Mouse (Mus musculus): ENCODE data around the gene Fgfr2. TPM values are rescaled to one million over a fixed set of nuclear protein-coding genes. Genes with fewer than 3 reads are reported as not detected.

Gene Fgfr2
- polyA plus RNA-seq, 1 experiment = 3.0 TPM

DNA sequence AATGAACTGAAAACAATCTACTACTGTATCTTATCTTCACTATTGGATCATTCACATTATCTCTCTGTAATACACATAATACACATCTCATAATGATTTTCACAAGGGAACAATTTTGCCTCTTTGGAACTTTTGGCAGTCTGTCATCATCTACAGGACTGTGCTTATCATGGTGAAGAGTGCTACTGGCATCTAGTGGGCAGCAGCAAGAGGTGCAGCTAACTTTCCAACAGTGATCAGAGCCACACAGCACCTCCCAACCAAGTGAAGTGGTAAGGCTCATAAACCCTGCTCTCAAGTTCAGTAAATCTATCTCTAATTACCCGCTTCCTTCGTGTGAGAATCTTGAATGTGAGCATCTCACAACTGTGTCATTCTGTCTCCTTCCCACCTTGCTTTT lies 2647.2 kb downstream of the Fgfr2 start:
- Histone ChIP-seq H3K27ac (ENCODE audit: control insufficient read depth, insufficient read depth, low read depth, low read length) (no peak overlapping the region), H3K27me3 (ENCODE audit: control insufficient read depth, insufficient read depth, low read length) (no peaks in the 10 kb centered on the region), H3K4me1 (ENCODE audit: control insufficient read depth, insufficient read depth, low read length) (no peaks in the 10 kb centered on the region), H3K4me3 (ENCODE audit: control insufficient read depth, low read depth, low read length) (no peak overlapping the region), H3K36me3 (ENCODE audit: control insufficient read depth, insufficient read depth, low read length) (no peaks in the 10 kb centered on the region; the same call in 1 of the 2 replicates)
- peak; percentile 62; the same call in 1 of the 2 replicates for TF ChIP-seq CTCF (IDR thresholded peaks at IDR 0.05; ENCODE audit: control insufficient read depth, insufficient read depth, insufficient replicate concordance, low read depth, low read length)
- no peak for TF ChIP-seq POLR2A (IDR thresholded peaks at IDR 0.05; ENCODE audit: control insufficient read depth, low read depth, low read length)

DNA sequence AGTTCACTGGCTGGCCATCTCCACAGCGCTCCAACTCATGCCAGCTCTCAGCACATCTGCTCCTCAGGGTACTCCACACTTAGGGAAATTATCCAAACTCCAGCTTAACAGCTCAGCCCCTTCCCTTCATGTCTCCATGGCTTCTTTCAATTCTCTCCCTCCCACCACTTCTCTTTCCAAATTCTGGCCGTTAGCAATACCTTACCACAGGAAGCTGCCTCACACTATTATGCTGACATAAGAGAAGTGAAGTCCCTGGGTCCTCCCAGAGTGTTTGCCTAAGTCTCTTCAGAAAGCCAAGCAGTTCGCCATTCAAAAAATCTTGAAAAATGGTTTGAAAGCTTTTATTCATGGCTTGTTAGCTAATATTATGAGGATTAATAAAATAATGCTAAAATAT lies 2649.3 kb downstream of the Fgfr2 start:
- H3K4me3 ChIP-seq (ENCODE audit: control insufficient read depth, low read depth, low read length) = no peak overlapping the region
- no peaks in the 10 kb centered on the region for H3K27me3 ChIP-seq (ENCODE audit: control insufficient read depth, insufficient read depth, low read length)
- H3K27ac ChIP-seq (ENCODE audit: control insufficient read depth, insufficient read depth, low read depth, low read length) = no peak overlapping the region
- H3K36me3 ChIP-seq (ENCODE audit: control insufficient read depth, insufficient read depth, low read length) = no peaks in the 10 kb centered on the region
- no peak for TF ChIP-seq POLR2A (IDR thresholded peaks at IDR 0.05; ENCODE audit: control insufficient read depth, low read depth, low read length)
- no peak for TF ChIP-seq CTCF (IDR thresholded peaks at IDR 0.05; ENCODE audit: control insufficient read depth, insufficient read depth, insufficient replicate concordance, low read depth, low read length)
- H3K4me1 ChIP-seq (ENCODE audit: control insufficient read depth, insufficient read depth, low read length) = no peaks in the 10 kb centered on the region

DNA sequence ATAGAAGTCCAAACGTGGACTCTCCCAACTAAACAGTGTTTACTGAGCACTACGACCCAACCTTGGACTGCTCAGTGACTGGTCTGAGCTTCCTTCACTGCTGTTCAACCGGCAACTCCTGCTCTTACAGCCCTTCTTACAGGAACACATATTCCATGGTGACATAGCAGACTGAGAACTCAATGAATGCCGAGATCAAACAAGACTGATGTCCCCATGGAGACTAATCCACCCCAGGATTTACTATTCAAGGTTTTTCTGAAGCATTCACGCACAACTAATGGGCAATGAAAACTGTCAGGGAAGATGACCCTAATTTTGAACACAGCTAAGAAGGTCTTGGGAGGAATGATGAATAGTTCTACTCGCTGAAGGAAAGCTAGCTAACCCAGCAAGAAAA lies 2650.5 kb downstream of the Fgfr2 start:
- TF ChIP-seq POLR2A (IDR thresholded peaks at IDR 0.05; ENCODE audit: control insufficient read depth, low read depth, low read length) (no peak), CTCF (IDR thresholded peaks at IDR 0.05; ENCODE audit: control insufficient read depth, insufficient read depth, insufficient replicate concordance, low read depth, low read length) (no peak)
- Histone ChIP-seq H3K27me3 (ENCODE audit: control insufficient read depth, insufficient read depth, low read length) (no peaks in the 10 kb centered on the region), H3K36me3 (ENCODE audit: control insufficient read depth, insufficient read depth, low read length) (no peaks in the 10 kb centered on the region), H3K4me1 (ENCODE audit: control insufficient read depth, insufficient read depth, low read length) (no peaks in the 10 kb centered on the region), H3K4me3 (ENCODE audit: control insufficient read depth, low read depth, low read length) (no peak overlapping the region), H3K27ac (ENCODE audit: control insufficient read depth, insufficient read depth, low read depth, low read length) (no peak overlapping the region)

DNA sequence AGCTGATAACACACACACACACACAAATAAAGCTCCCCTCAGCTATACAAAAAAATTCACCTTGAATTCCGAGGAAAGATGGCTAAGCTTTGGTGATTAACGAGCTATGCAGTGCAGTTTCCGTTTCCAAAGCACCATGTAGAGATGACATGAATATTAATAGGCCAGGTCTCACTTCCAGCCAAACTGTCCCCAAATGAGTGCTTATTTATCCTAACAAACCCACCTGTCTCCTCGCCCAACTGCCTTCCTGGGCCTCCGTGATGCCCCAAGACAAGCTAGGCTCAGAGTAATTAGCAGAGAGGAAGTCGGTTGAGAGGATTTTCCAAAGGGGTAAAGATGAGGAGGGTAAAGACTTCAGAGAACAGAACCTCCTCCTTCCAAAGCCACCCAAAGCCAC lies 2652.1 kb downstream of the Fgfr2 start:
- no peak overlapping the region for H3K27ac ChIP-seq (ENCODE audit: control insufficient read depth, insufficient read depth, low read depth, low read length)
- no peaks in the 10 kb centered on the region for H3K4me1 ChIP-seq (ENCODE audit: control insufficient read depth, insufficient read depth, low read length)
- H3K27me3 ChIP-seq (ENCODE audit: control insufficient read depth, insufficient read depth, low read length) = no peaks in the 10 kb centered on the region
- H3K4me3 ChIP-seq (ENCODE audit: control insufficient read depth, low read depth, low read length) = no peak overlapping the region
- no peaks in the 10 kb centered on the region for H3K36me3 ChIP-seq (ENCODE audit: control insufficient read depth, insufficient read depth, low read length)
- TF ChIP-seq POLR2A (IDR thresholded peaks at IDR 0.05; ENCODE audit: control insufficient read depth, low read depth, low read length) (no peak), CTCF (IDR thresholded peaks at IDR 0.05; ENCODE audit: control insufficient read depth, insufficient read depth, insufficient replicate concordance, low read depth, low read length) (no peak)

DNA sequence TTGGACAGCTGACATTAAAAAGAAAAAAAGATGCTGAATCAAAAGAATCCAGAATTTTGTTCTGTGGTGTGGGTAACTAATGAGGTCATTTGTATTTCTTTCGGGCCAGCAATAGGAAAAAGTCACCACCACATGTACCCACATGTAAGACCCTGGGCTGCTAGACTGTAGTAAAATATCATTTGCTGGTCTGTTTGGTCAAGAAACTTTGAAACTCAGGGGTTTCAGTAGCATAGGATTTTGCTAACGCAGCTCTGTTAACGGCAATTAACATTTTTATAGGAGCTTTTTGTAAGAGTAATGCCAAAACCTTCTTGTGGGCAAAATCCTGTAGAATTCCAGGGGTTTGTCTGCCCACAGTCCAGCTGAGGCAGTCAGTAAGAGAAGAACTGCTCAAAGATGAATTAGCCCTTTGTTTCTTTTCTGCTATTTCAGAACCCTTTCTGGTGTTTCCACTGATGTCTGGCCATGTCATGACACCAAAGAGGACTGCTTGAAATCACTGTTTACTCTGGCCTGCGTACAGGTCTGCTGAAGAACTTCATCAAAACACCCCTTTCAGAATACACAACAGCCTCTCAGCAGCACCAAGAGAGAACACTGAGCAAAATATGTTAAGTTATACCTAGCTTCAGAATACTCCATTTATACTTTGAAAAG lies 2667.4 kb downstream of the Fgfr2 start:
- no peaks in the 10 kb centered on the region for H3K36me3 ChIP-seq (ENCODE audit: control insufficient read depth, insufficient read depth, low read length)
- H3K27ac ChIP-seq (ENCODE audit: control insufficient read depth, insufficient read depth, low read depth, low read length) = no peak overlapping the region

DNA sequence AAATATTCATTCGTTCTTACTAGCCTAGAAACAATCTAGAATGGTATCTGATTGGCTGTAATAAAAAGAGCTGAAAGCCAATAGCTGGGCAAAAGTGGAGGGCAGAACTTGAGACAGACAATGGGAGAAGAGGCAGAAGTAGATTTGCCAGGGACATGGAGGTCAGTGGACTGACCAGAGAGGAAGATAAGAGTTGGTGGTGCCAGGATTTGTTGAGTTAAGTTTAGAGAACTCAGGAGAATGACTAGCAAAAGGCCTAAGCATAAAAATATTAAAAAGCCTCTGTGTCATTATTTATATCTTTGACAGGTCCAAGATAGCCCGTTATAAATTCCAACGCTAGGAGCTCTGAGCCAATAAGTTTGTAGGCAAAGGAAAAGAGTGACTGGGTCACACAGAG lies 2668.9 kb downstream of the Fgfr2 start:
- Histone ChIP-seq H3K4me1 (ENCODE audit: control insufficient read depth, insufficient read depth, low read length) (no peaks in the 10 kb centered on the region), H3K27me3 (ENCODE audit: control insufficient read depth, insufficient read depth, low read length) (no peaks in the 10 kb centered on the region), H3K4me3 (ENCODE audit: control insufficient read depth, low read depth, low read length) (no peak overlapping the region), H3K27ac (ENCODE audit: control insufficient read depth, insufficient read depth, low read depth, low read length) (no peak overlapping the region), H3K36me3 (ENCODE audit: control insufficient read depth, insufficient read depth, low read length) (0 out of 2 replicates have a peak, but pooled peaks cover 1% of the 10 kb centered on the region)
- no peak for TF ChIP-seq CTCF (IDR thresholded peaks at IDR 0.05; ENCODE audit: control insufficient read depth, insufficient read depth, insufficient replicate concordance, low read depth, low read length)
- no peak for TF ChIP-seq POLR2A (IDR thresholded peaks at IDR 0.05; ENCODE audit: control insufficient read depth, low read depth, low read length)

More for the DNA sequence above, 2667.4 kb downstream of the Fgfr2 start:
- no peak overlapping the region for H3K4me3 ChIP-seq (ENCODE audit: control insufficient read depth, low read depth, low read length)
- no peak for TF ChIP-seq POLR2A (IDR thresholded peaks at IDR 0.05; ENCODE audit: control insufficient read depth, low read depth, low read length)
- no peak for TF ChIP-seq CTCF (IDR thresholded peaks at IDR 0.05; ENCODE audit: control insufficient read depth, insufficient read depth, insufficient replicate concordance, low read depth, low read length)
- H3K4me1 ChIP-seq (ENCODE audit: control insufficient read depth, insufficient read depth, low read length) = no peaks in the 10 kb centered on the region
- no peaks in the 10 kb centered on the region for H3K27me3 ChIP-seq (ENCODE audit: control insufficient read depth, insufficient read depth, low read length)

DNA sequence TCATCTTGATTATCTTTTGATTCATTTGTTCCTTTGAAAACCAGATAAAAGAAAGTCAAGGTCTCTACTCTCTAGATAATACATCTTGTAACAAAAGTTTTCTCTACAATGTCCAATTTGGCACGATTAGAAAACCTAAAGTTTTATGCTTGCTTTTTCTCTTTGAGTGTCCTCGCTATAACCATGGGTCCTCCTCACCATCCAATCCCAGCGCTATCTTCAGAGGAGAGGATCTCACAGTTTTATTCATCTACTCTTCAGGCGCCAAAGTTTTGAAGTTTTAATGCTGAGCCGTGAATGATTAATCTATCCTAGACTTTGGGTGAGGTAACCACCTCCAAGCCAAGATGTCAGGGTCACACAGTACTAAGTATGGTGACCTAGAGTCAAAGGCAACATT lies 2687.4 kb downstream of the Fgfr2 start:
- Histone ChIP-seq H3K27me3 (ENCODE audit: control insufficient read depth, insufficient read depth, low read length) (no peaks in the 10 kb centered on the region), H3K4me3 (ENCODE audit: control insufficient read depth, low read depth, low read length) (no peak overlapping the region), H3K36me3 (ENCODE audit: control insufficient read depth, insufficient read depth, low read length) (no peaks in the 10 kb centered on the region), H3K4me1 (ENCODE audit: control insufficient read depth, insufficient read depth, low read length) (no peaks in the 10 kb centered on the region; the same call in 1 of the 2 replicates), H3K27ac (ENCODE audit: control insufficient read depth, insufficient read depth, low read depth, low read length) (no peak overlapping the region)
- TF ChIP-seq POLR2A (IDR thresholded peaks at IDR 0.05; ENCODE audit: control insufficient read depth, low read depth, low read length) = no peak
- no peak for TF ChIP-seq CTCF (IDR thresholded peaks at IDR 0.05; ENCODE audit: control insufficient read depth, insufficient read depth, insufficient replicate concordance, low read depth, low read length)
